Mouse (Mus musculus): ENCODE measurements around the gene Plxna2.

DNA sequence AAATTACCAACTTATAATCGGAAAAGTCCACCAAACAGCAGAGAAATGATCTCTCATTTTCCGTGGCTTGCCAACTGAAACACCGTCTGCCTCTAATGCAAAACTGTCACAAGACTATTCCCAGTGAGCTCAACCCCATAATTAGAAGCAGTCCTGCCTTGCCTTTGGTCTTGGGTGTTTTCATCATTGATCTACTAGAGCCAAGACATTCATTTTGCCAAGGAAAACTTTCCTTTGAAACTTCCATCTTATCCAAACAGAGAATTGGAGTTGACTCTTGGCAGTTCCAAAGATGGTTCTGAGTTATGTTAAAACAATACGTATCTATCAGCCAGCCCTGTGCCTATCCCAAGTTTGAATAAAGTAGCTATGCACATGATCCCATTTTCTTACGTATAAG, 24.9 kb upstream of the Plxna2 start:
- TF ChIP-seq MAFK (IDR thresholded peaks at IDR 0.05; ENCODE audit: borderline replicate concordance, low read depth, low read length) (no peak), E2F4 (IDR thresholded peaks at IDR 0.05; ENCODE audit: borderline replicate concordance, low read depth, low read length) (no peak), CTCF (IDR thresholded peaks at IDR 0.05 in 2 of 3, conservative IDR thresholded peaks at IDR 0.05 in 1 of 3; ENCODE audit: control insufficient read depth in 1 of 3, insufficient read depth in 1 of 3, low read depth in 2 of 3, low read length in 3 of 3, poor library complexity in 1 of 3, severe bottlenecking in 1 of 3) (no peak), POLR2A (IDR thresholded peaks at IDR 0.05; ENCODE audit: control insufficient read depth in 1 of 2, insufficient read depth in 1 of 2, low read depth in 1 of 2, low read length in 2 of 2, poor library complexity in 1 of 2) (no peak), POLR2AphosphoS5 (IDR thresholded peaks at IDR 0.05; ENCODE audit: borderline replicate concordance, low read depth, low read length) (no peak), GATA1 (IDR thresholded peaks at IDR 0.05; ENCODE audit: low read depth, low read length) (no peak)

Measured in MEL (cell line).